Mouse (Mus musculus) NIH3T3 (cell line): ENCODE measurements at regions not wholly inside any gene's neighbourhood (a gene's known extent, or its start where the extent isn't known, plus 50 kb on each side); places are given as distances from the start of the nearest gene placed in this dataset.
"Not testable (repeated sequence)": the region's sequence is repeated elsewhere in the genome, so short reads cannot be mapped to it uniquely, and the experiment has no call there.

Experiments
- DNase-seq: peaks from one replicate; pipeline ENCODE4 v3.0.0-alpha.2; 2012; ENCODE audit warnings: low read depth

DNA sequence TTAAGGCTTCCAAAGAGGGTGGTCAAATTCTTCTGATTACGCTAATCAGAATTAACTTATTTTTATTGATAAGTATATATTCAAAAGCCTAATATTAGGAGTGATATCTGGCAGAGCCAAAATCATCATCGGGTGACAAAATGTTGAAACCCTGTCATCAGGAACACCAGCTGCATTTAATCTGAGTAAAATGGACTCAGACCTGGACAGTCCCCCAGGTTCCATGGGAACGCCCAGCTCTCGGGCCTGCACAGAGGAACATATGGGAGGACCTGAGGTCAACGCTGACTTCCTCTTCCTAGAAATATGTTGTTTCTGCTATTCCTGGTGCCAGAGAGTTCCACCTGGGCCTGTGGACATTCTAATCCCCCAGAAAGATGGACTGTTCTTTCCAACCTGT lies 176.5 kb downstream of the Tmx1 start:
- DNase-seq: no peak

DNA sequence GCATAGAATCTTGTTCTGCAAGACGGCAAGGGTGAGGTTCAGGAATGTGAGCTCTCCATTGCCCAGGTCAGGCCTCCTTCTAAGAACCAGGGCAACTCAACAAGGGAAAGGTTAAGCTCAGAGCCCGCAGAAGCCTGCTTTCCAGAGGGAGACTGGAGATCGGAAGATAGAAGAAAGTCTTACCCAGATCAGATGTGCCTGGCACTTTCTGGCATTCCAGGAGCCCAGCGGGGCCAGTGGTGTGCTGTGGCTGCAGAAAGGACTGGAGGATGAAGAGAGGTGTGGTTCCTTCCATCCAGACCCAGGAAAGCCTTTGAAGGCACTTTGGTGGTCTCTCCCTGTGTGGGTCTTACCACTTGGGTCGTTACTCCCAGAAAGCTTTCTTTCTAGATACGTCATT lies 178.4 kb downstream of the Tmx1 start:
- DNase-seq: no peak

DNA sequence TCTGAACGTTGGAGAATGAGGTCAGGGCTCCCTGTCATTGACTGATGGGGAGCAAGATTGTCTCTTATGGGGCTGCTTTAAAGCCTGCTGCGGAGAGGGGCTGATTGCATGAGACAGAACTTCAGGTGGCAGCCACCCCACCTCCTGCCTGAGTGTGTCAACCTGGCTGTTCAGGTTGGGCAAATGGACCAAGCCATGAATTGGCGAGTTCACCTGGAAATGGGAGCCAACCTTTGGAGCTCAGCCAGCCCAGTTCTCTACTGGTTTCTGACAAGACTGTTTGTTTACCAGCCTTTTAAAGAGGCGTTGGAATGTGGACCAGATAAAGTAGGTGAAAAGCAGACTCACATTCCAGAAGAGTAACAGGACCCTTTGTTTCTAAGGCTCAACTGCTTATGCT lies 180.3 kb downstream of the Tmx1 start:
- DNase-seq: no peak

DNA sequence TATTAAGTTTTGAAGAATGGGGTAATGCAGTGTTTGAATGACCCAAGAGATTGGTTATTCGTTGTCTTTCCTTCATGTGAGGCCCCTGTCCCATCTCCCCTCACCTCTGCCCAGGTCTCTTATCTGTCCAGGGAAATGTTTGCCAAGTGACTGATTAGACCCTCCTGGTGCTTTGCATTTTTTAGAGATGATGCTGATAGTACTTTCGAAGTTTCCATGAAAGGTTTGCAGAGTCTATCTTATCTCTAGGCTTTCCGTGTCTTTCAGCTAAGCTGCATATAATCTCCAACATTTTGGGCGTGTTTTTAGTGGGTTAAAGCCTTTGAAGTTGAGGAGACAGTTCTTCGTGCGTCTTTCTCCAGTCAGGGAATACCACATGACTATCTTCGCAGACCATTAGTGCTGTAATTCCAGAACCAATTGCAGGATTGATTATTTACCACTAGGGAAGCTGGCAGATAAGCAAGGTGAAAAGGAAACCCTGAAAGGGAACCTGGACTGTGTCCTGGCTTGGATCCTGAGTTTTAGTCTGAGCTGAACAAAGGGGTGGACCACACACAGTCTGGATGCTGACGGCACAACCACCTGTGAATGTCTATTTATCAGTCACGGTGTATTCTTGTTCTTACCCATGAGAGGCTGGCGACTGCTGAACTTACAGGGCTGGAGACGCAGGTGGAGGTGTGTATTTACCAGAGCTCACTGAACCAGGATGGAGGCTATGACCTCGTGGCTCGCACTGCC lies 180.9 kb downstream of the Tmx1 start:
- DNase-seq: no peak

DNA sequence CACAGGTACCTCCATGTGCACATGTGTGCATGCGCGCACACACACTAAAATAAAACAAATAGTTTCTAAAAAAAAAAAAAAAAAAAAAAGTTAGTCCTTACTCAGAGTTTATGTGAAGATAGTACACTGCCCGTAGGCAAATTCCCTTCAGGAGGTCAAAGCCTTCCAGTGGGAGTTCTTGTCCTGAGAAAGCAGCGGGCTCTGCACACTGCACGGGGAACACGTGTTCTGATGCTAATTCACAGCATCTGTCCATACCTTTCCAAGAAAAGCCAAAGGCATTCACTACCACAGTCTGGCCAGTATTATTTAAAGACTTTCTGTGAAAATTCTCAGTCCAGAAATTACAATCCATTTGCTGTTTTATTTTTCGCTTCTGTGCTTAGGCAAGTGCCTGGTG lies 183.1 kb downstream of the Tmx1 start:
- DNase-seq: no peak

DNA sequence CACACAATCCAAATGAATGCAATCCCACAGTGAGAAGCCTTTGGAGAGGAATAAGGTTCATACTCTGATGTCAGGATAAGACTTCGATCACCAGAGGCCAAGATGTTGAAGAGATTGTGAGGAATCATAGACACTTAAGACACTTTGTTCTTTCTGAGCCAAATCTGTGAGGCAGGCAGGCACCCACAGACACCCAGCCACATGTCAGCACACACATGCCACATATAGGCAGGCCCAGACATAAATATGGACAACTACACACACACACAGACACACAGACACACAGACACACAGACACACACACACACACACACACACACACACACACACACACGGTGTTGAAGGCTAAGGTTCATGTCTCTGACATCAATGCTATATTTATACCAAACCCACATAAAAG lies 185.1 kb upstream of the Frmd6 start:
- DNase-seq: no peak

DNA sequence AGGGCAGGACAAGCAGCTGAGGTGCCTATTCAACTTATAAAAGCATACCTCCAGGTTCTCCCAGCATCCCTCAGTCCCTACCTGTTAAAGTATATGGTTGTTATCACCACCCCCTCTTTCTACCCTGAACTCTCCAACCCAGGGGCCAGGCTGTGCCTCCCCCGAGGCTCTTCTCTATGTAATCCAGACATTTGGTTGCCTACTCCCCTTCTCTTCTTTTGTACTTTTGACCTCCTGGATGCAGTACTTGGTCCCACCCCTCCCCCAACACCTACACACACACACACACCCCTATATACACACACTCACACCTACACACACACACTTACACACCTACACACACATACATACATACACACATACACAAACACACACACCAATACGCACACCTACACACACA lies 180.4 kb upstream of the Frmd6 start:
- no peak for DNase-seq

DNA sequence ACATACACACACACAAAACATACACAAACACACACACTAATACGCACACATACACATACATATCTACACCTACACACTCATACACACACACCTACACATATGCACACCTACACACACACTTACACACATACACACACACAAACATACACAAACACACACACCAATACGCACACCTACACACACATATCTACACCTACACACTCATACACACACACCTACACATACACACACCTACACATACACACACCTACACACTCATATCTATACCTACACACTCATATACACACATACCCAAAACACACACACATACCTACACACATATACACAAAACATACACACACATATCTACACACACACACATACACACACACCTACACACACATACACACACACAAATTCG lies 179.9 kb upstream of the Frmd6 start:
- DNase-seq: no peak

DNA sequence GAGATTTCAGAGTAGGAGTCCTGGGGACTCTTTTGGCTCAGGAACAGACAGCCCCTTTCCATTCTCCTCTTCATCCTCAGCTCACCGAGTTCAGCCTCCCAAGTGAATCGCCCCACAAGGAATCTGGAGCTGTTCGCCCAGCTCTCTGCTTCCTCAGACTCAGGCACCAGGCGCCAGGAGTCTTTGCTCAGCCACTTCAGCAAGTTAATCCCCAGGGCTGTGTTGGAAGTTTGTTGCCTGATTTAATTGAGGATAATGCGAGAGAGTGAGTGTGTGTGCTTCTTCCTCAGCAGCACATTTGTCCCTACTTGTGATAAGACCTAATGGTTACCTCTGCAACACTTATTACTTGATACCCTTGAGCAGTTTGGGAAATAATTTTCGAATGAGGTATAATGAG lies 177.8 kb upstream of the Frmd6 start:
- DNase-seq: peak; percentile 17

DNA sequence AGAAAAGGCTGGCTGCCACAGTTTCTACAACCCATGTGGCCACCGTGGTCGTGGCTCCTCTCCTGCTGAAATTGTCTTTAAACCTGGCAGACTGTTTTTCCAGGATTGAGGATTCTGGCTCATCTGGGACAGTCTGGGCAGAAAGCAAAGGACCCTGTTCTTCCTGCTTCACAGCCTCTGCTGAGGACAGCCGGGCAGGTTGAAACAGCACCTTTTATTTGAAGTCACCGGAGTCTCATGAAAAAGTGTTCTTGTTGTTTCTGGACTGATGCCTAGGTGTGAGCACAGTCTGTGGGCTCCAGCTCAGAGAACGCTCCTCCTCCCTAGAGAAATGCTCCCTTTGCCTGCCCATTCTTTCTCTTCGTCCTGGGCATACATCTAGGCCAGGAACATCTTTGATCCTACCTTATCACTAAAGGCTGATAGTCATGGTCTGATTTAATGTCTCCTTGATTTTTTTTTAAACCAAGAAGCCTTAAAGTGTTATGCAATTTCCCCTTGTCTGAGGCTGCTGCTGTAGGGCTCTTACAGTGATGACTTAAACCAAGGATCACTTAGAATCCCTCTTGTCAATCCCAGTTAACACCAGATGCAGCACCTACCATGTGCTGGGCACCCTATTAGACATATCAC lies 177.0 kb upstream of the Frmd6 start:
- peak; percentile 56 for DNase-seq

DNA sequence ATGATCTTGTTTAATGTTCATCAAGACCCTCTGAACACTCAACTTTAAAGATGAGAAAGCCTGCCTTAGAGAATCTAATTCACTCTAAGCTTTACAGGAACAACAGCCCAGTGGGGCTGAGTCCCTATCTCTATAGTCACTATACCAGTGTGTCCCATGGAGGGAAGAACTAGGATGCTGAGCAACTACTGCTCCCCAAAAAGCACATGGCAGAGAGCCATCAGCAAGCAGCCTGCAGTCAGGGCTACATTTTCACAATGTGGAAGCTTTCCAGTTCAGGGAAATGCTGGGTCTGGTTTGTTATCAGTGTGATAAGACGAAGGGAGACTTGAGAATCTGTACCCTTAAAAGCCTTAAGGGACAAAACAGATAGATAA lies 176.5 kb upstream of the Frmd6 start:
- DNase-seq: peak; percentile 21

DNA sequence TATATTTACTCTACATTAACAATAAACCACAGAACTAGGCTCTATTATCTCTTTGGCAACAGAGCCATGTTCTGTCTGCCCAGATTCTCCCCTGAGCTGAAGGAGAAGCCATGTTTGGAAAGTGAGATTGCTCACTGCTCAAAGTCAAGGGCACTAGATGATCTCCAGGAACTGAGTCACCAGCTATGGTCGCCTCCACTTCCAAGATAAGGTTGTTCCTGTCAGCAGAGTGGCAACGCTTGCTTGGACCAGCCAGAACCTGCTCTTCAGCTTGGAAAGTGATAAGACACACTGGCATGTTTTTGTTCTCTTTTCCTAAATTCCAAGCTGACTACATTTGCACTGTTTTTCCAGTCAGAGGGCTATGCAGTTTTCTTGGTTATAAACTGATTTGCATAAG lies 175.6 kb upstream of the Frmd6 start:
- peak; percentile 38 for DNase-seq

DNA sequence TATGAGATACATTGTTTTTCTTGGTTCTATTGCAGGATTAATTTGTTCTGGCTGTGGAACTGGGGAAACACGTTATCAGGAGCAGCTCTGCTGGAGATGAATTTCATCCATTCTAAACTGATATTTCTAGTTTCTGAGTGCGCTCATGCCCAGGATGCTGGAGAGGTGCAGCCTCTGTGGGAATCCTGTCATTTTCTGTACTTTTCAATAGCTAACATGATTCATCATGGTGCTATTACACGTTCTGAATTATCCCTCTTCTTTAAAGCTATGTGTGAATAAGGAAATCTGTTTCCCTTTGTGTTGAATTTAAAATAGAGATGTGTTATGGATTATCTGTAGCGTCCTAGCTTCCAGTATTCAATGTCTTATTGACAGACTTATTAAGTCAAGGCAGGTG lies 174.8 kb upstream of the Frmd6 start:
- DNase-seq: no peak

DNA sequence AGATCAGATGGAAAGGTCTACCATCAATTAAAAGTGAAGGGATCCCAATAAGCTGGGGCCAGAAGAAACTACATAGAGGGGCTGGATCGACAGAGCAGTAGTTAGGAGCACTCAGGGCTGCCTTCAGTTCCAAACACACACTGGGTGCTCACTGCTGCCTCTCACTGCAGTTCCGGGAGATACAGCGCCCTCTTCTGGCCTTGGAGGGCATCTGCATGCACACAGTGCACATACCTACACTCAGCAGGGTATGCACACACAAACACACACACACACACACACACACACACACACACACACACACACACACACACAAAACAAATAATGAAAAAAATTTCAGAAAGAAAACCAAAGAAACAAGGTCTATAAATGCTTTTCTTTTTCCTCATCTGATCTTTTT lies 172.6 kb upstream of the Frmd6 start:
- DNase-seq: peak; percentile 17

DNA sequence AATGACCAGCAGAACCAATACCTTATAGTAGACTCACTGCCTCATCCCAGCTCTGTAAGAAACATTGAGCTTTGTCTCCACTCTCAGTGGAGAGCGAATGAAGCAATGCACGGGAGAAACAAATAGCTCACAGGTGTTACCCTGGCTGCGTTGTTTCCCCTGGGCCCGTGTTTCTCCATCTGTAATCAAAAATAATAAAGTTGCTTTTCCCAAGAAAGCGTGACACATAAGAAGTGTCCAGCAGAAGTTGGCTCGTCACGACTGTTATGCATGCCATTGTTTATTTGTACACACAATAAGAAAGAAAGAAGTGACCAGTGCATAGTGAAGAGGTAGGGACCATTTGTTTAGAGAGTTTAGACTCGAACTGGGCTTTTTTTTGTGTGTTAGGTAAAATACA lies 171.3 kb upstream of the Frmd6 start:
- peak; percentile 15 for DNase-seq

DNA sequence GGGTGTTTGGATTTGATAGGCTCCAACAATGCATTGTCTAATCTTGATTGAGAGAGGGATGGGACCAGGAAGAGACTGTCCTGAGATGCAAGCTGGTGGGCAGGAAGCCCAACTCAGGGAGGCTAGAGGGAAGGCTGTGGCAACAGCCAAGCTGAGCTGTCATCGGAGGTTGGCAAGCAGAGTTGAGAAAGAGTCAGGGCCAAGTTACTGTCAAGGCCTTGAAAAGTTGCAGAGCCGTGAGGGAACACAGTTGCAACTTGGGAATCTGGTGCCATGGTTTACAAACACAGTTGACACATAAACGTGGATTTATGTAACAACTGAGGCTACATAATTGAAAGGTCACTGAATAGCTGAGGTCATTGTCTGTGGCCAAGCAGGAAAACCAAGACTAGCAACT lies 170.8 kb upstream of the Frmd6 start:
- peak; percentile 87 for DNase-seq

DNA sequence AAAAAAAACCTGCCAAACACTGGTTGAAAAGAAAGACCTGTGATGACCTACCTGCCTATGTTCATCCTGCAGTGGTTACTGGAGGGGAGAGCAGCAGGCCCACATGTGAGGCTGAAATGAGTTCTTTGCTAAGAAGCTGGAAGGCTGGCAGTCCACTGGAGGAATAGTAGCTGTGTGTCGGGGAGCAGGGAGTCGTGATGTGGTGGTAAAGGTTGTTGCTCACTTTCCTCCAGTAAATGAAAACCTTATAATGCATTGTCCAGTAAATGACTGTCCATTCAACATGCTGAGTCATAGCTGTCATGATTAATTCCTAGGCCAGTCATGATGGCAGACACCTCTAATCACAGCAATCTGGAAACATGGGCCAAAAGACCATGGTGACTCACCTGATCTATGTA lies 169.9 kb upstream of the Frmd6 start:
- DNase-seq: peak; percentile 69

DNA sequence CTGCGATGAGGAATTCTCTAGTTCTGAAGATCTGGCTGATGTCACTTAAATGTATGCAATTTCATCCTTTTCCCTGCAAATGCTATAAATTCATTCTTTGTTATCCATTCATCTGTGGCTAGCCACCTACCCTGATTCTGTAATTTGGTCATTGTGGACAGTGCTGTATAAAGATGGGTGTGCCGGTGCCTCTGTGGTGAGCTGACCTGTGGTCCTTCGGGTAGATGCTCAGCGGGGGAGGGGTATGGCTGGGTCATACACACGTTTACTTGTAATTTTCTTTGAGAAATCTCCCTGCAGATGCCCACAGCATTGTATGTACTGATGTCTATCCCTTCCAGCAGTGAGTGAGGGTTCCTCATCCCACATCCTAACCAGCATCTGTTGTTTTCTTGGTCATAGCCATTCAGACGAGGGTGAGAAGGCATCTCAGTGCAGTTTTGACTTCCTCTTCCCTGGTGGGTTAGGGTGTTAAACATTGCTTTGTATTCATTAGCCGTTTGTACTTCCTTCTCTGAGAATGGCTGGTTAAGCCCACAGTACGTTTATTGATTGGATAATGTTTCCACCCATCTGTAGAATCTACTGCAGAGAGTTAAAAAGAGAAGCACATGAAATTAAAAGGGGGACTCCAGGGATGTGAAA lies 169.3 kb upstream of the Frmd6 start:
- peak; percentile 22 for DNase-seq

DNA sequence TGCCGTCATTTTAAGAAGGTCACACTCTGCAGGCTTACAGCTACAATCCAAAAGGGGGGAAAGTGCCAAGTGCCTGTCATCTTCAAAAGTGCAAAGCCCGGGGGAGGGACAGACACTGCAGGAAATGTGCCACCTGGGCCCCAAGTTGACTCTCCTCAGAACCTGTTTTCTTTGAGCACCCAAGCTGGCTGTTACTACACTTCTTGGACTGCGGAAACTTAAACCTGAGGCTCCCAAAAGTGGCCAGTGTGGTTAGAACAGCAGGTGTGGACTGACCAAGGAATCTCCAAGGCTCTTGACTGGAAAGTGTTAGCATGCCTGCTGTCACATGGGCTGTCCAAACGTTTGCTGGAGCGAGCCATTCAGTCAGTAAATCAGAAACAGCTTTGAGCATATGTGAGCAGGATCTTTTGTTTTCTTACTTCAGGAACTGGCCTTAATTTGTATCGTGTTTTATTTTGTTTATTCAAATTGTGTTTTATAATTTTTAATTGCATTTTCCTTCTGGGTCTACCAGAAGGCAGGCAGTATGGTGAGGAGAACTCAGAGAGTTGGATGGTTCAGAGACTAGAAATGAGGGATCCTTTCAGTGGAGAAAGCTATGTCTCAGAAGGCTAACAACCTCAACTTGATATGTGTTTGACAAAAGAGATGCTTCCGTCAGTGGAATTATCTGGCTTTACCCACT lies 168.4 kb upstream of the Frmd6 start:
- DNase-seq: peak; percentile 41

DNA sequence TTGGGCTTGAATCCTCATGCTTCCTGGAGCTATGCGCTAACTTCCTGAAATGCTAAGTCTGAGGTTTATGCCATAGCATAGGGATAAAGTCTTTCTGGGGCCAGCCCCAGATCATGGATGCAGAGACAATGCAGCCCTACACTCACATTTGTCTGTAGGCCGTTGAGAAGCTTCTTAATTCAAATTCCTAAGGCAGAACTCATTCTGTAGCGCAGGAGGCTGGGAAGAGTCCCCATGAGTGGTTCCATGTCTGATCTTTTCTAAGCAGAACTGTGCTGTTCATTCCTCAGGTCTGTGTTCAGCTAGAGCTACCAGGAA lies 167.9 kb upstream of the Frmd6 start:
- no peak for DNase-seq

DNA sequence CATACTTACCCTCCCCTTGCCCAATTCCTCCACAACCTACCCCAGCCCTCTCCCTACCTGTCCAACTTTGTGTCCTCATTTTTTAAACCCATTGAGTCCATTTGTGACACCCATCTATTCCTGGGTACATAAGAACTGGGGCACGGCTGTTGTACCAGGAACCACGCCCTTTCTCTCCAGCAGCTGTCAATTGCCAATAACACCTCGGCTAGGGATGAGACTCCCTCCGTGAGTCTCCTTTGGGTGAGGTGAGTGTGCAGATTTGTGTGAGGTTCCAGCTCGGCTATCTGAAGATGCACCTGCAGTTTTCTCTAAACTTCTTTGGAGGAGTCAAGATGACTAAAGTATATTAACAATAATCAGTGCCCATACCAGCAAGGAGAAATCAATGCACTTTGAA lies 167.2 kb upstream of the Frmd6 start:
- DNase-seq: no peak

DNA sequence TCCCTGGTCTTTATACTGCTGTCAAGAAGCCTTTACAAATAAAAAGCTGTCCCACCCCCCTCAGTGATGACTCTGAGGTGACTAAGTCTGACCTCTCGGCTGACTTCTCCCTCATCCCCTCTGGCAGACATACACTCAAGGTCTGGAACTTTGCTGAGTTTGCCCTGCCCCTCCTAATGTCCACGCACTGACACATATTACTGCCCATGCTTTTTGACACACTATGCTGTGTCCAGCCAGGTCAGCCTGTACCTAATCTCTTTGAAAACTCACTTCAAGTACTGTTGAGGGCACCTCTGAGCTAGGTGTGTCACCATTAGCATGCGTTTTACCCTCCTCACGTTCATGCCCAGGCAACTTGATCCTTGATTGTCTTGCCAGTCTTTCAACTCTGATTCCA lies 164.9 kb upstream of the Frmd6 start:
- no peak for DNase-seq

DNA sequence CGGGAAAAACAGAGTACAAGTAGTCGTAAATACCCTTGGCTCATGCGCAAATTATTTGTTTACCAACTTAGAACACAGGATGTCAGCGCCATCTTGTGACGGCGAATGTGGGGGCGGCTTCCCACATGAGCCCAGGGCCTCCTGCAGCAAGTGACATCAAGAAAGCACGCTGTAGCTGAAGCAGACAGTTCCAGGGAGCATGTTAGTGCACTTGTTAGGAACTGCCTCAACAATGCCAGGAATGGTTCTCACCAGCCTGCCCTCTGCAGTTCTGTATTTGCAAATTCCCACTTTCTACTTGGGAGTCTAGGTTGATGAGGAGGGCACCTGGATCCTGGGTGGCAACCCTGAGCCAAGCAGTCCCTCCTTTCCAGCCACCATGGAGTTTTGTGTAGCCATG lies 157.2 kb upstream of the Frmd6 start:
- DNase-seq: not testable (repeated sequence)
